Mouse (Mus musculus): ENCODE results near the gene Slc35f6. TPM values are rescaled to one million over a fixed set of nuclear protein-coding genes. Genes with fewer than 3 reads are reported as not detected.

Gene Slc35f6
- polyA plus RNA-seq, 1 experiment = 88.0 TPM

GRCm38 (mm10) chr5:30655526-30656195, 7.9 kb downstream of the Slc35f6 start:
- Histone ChIP-seq H3K27me3 (ENCODE audit: control insufficient read depth, insufficient read depth, low read length) (no peaks in the 10 kb centered on the region), H3K4me1 (replicated peaks; ENCODE audit: control insufficient read depth, insufficient read depth, low read length) (no peaks in the 10 kb centered on the region), H3K4me3 (ENCODE audit: control insufficient read depth, insufficient read depth, low read length) (no peak overlapping the region), H3K27ac (ENCODE audit: control insufficient read depth, insufficient read depth, low read length) (no peak overlapping the region), H3K36me3 (ENCODE audit: control insufficient read depth, insufficient read depth, low read length) (peaks cover 3% of the 10 kb centered on the region; the same call in 1 of the 2 replicates)
- no peak for DNase-seq
- TF ChIP-seq CTCF (IDR thresholded peaks at IDR 0.05; ENCODE audit: borderline replicate concordance, control insufficient read depth, extremely low read depth, insufficient read depth, low read length, poor library complexity) (no peak), POLR2A (IDR thresholded peaks at IDR 0.05; ENCODE audit: control insufficient read depth, extremely low read depth, insufficient read depth, low read length, poor library complexity) (no peak)
- WGBS = 98% methylated on average over 6 of the region's 6 CpGs

GRCm38 (mm10) chr5:30659042-30659441, 11.3 kb downstream of the Slc35f6 start:
- H3K4me1 ChIP-seq (replicated peaks; ENCODE audit: control insufficient read depth, insufficient read depth, low read length) = no peaks in the 10 kb centered on the region
- H3K36me3 ChIP-seq (ENCODE audit: control insufficient read depth, insufficient read depth, low read length) = peaks cover 3% of the 10 kb centered on the region; the same call in 1 of the 2 replicates
- H3K4me3 ChIP-seq (ENCODE audit: control insufficient read depth, insufficient read depth, low read length) = no peak overlapping the region
- no peak for TF ChIP-seq POLR2A (IDR thresholded peaks at IDR 0.05; ENCODE audit: control insufficient read depth, extremely low read depth, insufficient read depth, low read length, poor library complexity)
- no peak for TF ChIP-seq CTCF (IDR thresholded peaks at IDR 0.05; ENCODE audit: borderline replicate concordance, control insufficient read depth, extremely low read depth, insufficient read depth, low read length, poor library complexity)
- H3K27ac ChIP-seq (ENCODE audit: control insufficient read depth, insufficient read depth, low read length) = no peak overlapping the region
- WGBS = 94% methylated on average over 4 of the region's 4 CpGs
- no peak for DNase-seq
- H3K27me3 ChIP-seq (ENCODE audit: control insufficient read depth, insufficient read depth, low read length) = no peaks in the 10 kb centered on the region

- no peak for DNase-seq
- Histone ChIP-seq H3K4me3 (ENCODE audit: control insufficient read depth, insufficient read depth, low read length) (no peak overlapping the region), H3K4me1 (replicated peaks; ENCODE audit: control insufficient read depth, insufficient read depth, low read length) (no peaks in the 10 kb centered on the region), H3K27me3 (ENCODE audit: control insufficient read depth, insufficient read depth, low read length) (no peaks in the 10 kb centered on the region), H3K27ac (ENCODE audit: control insufficient read depth, insufficient read depth, low read length) (no peak overlapping the region), H3K36me3 (ENCODE audit: control insufficient read depth, insufficient read depth, low read length) (peaks cover 3% of the 10 kb centered on the region; the same call in 1 of the 2 replicates)
- no peak for TF ChIP-seq POLR2A (IDR thresholded peaks at IDR 0.05; ENCODE audit: control insufficient read depth, extremely low read depth, insufficient read depth, low read length, poor library complexity)
- TF ChIP-seq CTCF (IDR thresholded peaks at IDR 0.05; ENCODE audit: borderline replicate concordance, control insufficient read depth, extremely low read depth, insufficient read depth, low read length, poor library complexity) = no peak
- 96% methylated on average over 1 of the region's 1 CpGs for WGBS
Measured at GRCm38 (mm10) chr5:30660278-30660677, 12.5 kb downstream of the Slc35f6 start.

GRCm38 (mm10) chr5:30660813-30661212, 13.1 kb downstream of the Slc35f6 start:
- no peaks in the 10 kb centered on the region for H3K27me3 ChIP-seq (ENCODE audit: control insufficient read depth, insufficient read depth, low read length)
- H3K4me1 ChIP-seq (replicated peaks; ENCODE audit: control insufficient read depth, insufficient read depth, low read length) = no peaks in the 10 kb centered on the region
- H3K36me3 ChIP-seq (ENCODE audit: control insufficient read depth, insufficient read depth, low read length) = peaks cover 3% of the 10 kb centered on the region; the same call in 1 of the 2 replicates
- no peak overlapping the region for H3K27ac ChIP-seq (ENCODE audit: control insufficient read depth, insufficient read depth, low read length)
- 98% methylated on average over 5 of the region's 5 CpGs for WGBS
- no peak for TF ChIP-seq POLR2A (IDR thresholded peaks at IDR 0.05; ENCODE audit: control insufficient read depth, extremely low read depth, insufficient read depth, low read length, poor library complexity)
- TF ChIP-seq CTCF (IDR thresholded peaks at IDR 0.05; ENCODE audit: borderline replicate concordance, control insufficient read depth, extremely low read depth, insufficient read depth, low read length, poor library complexity) = no peak
- no peak for DNase-seq
- H3K4me3 ChIP-seq (ENCODE audit: control insufficient read depth, insufficient read depth, low read length) = no peak overlapping the region

GRCm38 (mm10) chr5:30665360-30665759, 17.6 kb downstream of the Slc35f6 start:
- Histone ChIP-seq H3K4me3 (ENCODE audit: control insufficient read depth, insufficient read depth, low read length) (no peak overlapping the region), H3K4me1 (replicated peaks; ENCODE audit: control insufficient read depth, insufficient read depth, low read length) (peaks cover 4% of the 10 kb centered on the region), H3K36me3 (ENCODE audit: control insufficient read depth, insufficient read depth, low read length) (no peaks in the 10 kb centered on the region), H3K27ac (ENCODE audit: control insufficient read depth, insufficient read depth, low read length) (no peak overlapping the region), H3K27me3 (ENCODE audit: control insufficient read depth, insufficient read depth, low read length) (no peaks in the 10 kb centered on the region)
- 96% methylated on average over 9 of the region's 9 CpGs for WGBS
- DNase-seq = no peak
- TF ChIP-seq POLR2A (IDR thresholded peaks at IDR 0.05; ENCODE audit: control insufficient read depth, extremely low read depth, insufficient read depth, low read length, poor library complexity) = no peak
- TF ChIP-seq CTCF (IDR thresholded peaks at IDR 0.05; ENCODE audit: borderline replicate concordance, control insufficient read depth, extremely low read depth, insufficient read depth, low read length, poor library complexity) = no peak

DNA sequence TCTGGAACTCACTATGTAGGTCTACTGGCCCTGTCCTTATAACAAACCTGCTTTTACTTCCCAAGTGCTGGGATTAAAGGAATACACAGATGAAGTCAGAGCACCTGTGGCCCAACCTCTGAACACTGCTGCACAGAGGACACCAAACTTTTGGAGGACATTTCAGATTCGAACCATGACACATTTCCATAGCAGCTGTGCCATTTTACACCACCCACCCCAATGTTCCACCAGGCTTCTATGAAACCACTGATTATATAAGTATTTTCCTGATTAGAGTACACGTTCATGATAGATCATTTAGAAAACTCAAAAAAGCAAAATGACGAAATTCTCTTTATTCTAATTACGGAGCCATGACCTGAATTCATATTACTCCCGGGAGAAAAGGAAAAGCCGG, 18.2 kb downstream of the Slc35f6 start:
- TF ChIP-seq POLR2A (IDR thresholded peaks at IDR 0.05; ENCODE audit: control insufficient read depth, extremely low read depth, insufficient read depth, low read length, poor library complexity) (no peak), CTCF (IDR thresholded peaks at IDR 0.05; ENCODE audit: borderline replicate concordance, control insufficient read depth, extremely low read depth, insufficient read depth, low read length, poor library complexity) (no peak)
- peaks cover 4% of the 10 kb centered on the region for H3K4me1 ChIP-seq (replicated peaks; ENCODE audit: control insufficient read depth, insufficient read depth, low read length)
- no peaks in the 10 kb centered on the region for H3K36me3 ChIP-seq (ENCODE audit: control insufficient read depth, insufficient read depth, low read length)
- WGBS = 20% methylated on average over 6 of the region's 6 CpGs
- peak overlapping the region; percentile 88 for H3K27ac ChIP-seq (ENCODE audit: control insufficient read depth, insufficient read depth, low read length)
- no peaks in the 10 kb centered on the region for H3K27me3 ChIP-seq (ENCODE audit: control insufficient read depth, insufficient read depth, low read length)
- H3K4me3 ChIP-seq (ENCODE audit: control insufficient read depth, insufficient read depth, low read length) = peak overlapping the region; percentile 39
- no peak for DNase-seq

Data from thymus, adult 2 months (tissue).